Mouse (Mus musculus): ENCODE measurements around the gene Ubac2.
A peak's percentile ranks its signal among the peaks of the same experiment; 100 is the strongest.
"Not testable (repeated sequence)": the region's sequence is repeated elsewhere in the genome, so short reads cannot be mapped to it uniquely, and the experiment has no call there.

Gene Ubac2

GRCm38 (mm10) chr14:121878176-121878858 lies at the start of gene Ubac2:
TSS of gene Ubac2 (plus strand) at chr14:121878620.
- peak; percentile 98 for DNase-seq (ENCODE audit: low read depth, low spot score)

DNA sequence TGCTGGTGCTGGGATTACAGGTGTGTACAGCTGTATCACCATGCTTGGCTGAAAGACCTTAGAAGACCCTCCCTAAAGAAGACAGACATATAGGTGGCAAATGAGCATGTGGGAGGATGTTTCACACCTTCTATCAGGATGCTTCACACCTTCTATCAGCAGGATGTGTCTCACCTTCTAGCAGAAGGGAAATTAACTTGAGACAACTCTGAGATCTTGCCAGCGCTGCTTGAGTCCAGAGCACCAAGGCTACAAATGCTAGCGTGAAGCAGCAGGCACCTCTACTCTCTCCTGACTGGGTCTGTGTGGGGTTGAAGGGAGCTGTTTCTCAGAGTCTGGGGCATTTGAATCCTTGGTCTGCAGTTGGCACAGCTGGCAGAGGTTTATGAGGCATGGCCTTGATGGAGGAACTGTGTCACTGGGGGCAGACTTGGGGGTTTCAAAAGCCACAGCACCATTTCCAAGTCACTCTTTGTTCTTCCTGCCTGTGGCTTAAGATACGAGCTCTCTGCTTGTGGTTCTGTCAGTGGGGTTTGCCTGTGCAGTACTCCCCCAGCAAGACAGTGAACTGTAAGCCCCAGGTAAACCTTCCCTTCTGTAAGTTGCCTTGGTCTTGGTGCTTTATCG lies 48.5 kb upstream of the Ubac2 start:
- DNase-seq (ENCODE audit: low read depth, low spot score): no peak

DNA sequence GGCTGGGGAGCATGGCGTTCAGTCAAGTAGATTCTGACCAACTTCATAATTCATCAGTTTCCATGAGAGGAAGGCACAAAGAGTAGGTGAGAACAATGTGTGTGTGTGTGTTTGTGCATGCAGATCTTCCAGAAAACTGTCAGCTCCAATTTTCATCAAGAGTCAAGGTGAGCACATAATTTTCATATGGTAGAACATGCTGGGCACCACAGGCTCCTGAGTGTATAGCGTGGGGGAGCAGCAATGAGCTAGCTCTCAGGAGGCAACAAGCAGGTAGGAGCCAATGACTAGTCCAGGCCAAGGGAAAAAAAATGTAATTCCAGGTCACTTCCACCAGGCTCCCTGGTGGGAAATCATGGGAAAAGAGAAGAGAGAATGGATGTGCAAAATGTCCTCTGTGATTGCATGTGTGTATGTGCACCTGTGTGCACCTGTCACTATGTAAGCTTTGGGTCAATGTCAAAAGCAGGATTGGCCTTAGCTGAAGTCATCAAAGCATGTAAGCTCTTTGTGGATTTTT lies 45.4 kb upstream of the Ubac2 start:
- DNase-seq (ENCODE audit: low read depth, low spot score): no peak

GRCm38 (mm10) chr14:121838161-121838560 lies 40.3 kb upstream of the Ubac2 start:
- peak; percentile 44 for DNase-seq (ENCODE audit: low read depth, low spot score)

GRCm38 (mm10) chr14:121840217-121840616 lies 38.2 kb upstream of the Ubac2 start:
- DNase-seq (ENCODE audit: low read depth, low spot score): no peak

DNA sequence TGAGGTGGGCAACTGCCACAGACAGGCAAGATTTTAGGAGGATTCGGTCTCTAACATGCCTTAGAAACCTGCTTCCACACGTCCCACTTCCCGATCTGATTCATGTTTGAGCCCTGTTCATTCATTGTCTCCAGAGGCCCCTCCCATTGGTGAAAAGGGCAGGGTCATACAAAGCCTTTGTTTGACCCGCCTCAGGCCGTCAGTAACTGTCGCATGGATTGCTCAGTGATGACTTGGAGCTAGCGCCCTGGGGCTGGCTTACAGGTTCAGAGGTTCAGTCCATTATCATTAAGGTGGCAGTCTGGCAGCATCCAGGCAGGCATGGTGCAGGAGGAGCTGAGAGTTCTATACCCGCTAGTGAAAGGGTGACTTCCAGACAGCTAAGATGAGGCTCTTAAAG lies 33.9 kb upstream of the Ubac2 start:
- DNase-seq (ENCODE audit: low read depth, low spot score): peak; percentile 60

DNA sequence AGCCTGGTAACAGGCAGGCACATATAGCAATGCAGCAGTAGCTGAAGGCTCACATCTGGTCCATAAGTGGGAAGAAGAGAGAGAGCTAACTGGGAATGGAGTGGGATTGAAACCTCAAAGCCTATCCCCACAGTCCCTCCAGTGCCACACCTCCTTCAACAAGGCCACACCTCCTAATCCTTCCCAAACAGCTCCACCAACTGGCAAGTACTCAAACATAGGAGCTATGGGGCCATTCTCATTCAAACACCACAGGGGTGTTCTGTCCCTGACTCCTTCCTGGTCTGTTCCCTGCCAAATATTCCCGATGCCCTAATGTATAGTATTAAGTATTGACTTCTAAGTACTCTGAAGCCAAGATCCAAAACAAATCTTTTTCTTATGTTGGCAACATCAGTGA lies 27.2 kb upstream of the Ubac2 start:
- DNase-seq (ENCODE audit: low read depth, low spot score): peak; percentile 32

GRCm38 (mm10) chr14:121852531-121852930 lies 25.9 kb upstream of the Ubac2 start:
- no peak for DNase-seq (ENCODE audit: low read depth, low spot score)

- peak; percentile 85 for DNase-seq (ENCODE audit: low read depth, low spot score)
These were observed 13.3 kb upstream of the Ubac2 start for GRCm38 (mm10) chr14:121865162-121865561.

DNA sequence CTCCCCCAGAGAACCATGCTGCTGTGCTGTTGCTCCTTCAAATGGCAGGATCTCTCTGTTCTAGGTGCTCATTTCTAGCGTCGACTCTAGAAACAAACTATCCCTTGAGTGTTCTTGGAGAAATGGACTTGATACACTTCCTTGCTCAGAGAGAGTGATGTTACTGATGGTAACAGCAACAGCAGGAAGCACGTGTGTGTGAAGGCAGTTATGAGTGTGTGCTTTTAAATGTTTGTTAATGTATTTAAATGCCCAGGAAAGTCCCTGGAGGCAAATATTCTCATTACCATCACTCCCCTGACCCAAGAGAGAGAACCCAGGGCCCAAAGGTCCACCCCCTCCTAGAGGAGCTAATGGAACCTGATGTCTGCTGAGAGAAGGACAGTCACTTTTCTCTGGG lies 11.8 kb upstream of the Ubac2 start:
- DNase-seq (ENCODE audit: low read depth, low spot score): no peak

- no peak for DNase-seq (ENCODE audit: low read depth, low spot score)
These were observed 9.3 kb upstream of the Ubac2 start for GRCm38 (mm10) chr14:121869111-121869510.

- no peak for DNase-seq (ENCODE audit: low read depth, low spot score)
These were observed 5.7 kb upstream of the Ubac2 start for GRCm38 (mm10) chr14:121872760-121873159.

DNA sequence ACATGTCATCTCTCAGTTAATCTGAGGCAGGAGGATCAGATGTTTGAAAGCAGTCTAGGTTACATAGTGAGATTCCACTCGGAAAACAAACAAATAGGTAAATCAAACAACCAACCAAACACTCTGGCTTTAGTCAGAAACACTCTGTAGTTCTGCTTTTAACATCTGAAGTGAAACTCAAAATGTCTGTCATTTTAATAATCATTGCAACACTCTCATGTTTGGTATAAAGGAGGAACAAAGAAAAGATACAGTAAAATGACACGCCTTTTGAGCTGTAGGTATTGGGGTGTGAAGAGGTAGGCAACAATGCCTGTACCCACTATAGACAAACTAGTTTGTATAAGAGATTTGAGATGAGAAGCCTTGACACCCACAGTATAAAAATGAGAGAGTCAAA lies 5.2 kb upstream of the Ubac2 start:
- no peak for DNase-seq (ENCODE audit: low read depth, low spot score)

DNA sequence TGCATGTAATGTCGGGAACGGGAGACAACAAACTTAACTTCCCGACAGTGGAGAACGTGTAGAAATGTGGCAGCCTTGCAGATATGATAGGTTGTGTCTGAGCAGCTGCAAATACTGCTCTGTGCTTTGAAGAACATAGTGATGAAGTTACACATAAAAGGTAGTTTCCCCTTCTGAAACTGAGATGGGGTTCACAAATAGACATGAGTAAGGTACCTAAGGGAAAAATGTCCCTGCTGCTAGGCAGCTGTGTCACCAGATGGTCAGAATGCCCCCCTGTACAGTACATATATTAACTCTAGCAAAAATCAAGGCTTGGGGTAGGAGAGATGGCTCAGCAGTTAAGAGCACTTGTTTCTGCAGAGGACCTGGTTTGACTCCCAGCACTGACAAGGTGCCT lies 4.8 kb upstream of the Ubac2 start:
- DNase-seq (ENCODE audit: low read depth, low spot score): no peak

DNA sequence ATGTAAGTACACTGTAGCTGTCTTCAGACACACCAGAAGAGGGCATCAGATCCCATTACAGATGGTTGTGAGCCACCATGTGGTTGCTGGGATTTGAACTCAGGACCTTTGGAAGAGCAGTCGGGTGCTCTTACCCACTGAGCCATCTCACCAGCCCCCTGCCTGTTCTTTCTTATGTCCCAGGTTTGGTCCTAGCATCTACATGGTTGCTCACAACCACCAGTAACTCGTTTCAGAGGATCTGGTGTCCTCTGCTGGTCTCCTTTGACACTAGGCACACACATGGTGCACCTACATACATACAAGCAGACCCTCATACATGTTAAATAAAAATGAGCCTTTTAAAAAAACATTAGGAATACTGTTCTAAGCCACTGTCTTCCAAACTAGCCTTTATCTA lies 2.2 kb upstream of the Ubac2 start:
- DNase-seq (ENCODE audit: low read depth, low spot score): not testable (repeated sequence)

GRCm38 (mm10) chr14:121876860-121877259 lies 1.6 kb upstream of the Ubac2 start:
- DNase-seq (ENCODE audit: low read depth, low spot score): no peak

- DNase-seq (ENCODE audit: low read depth, low spot score): no peak
These were observed 780 bp upstream of the Ubac2 start for GRCm38 (mm10) chr14:121877640-121878039.

DNA sequence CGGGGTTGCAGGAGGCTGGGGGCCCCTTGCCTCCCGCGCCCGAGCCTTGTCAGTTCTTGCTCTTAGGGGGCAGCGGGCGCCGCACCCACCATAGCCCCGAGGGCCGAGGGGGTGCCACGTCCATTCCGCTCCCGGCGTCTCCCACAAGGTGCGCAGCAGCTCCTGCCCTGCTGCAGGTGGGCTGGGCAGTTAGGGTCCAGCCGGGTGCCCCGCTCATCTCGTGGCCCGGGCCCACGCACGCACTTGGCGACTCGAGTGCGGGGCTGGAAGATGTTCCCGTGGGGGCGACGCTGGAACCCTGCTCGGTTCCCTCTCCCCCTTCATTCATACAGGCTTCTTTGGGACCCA lies 413 bp downstream of the Ubac2 start:
- DNase-seq (ENCODE audit: low read depth, low spot score): no peak

DNA sequence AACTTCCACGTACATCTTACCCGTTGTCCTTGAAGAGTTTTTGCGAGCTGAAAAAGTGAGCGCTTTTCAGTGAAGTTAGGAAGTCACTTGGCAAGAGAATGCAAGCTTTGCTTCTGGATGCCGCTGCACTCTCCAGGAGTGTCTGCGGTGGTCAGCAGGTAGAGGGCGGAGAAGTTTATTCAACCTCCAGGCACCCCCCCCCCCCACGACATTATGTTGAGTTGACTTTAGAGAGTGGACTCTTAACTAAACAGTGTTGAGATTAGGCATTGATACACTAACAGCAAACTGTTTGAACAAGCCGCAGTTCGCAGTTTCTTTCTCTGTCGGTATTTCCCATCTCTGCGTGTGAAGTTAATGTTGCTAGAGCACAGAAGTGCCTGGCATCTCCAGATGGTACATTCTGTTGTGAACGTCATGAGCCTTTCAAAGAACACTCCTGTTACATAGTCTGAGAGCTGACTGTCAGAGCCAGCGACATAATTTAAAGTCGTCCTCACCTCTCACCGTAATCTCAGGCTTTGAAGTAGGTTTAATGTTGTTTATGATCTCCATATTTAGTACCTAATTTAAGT lies 933 bp downstream of the Ubac2 start:
- no peak for DNase-seq (ENCODE audit: low read depth, low spot score)

GRCm38 (mm10) chr14:121881211-121881610 lies 2.8 kb downstream of the Ubac2 start:
- DNase-seq (ENCODE audit: low read depth, low spot score): no peak

- no peak for DNase-seq (ENCODE audit: low read depth, low spot score)
These were observed 5.9 kb downstream of the Ubac2 start for GRCm38 (mm10) chr14:121884150-121884797.

GRCm38 (mm10) chr14:121893747-121894146 lies 15.3 kb downstream of the Ubac2 start:
- DNase-seq (ENCODE audit: low read depth, low spot score): no peak

Measured in ES-CJ7 (cell line).